Mouse (Mus musculus) liver, postnatal 0 days (tissue): ENCODE data around the gene L3mbtl1. TPM values are rescaled to one million over a fixed set of nuclear protein-coding genes. Genes with fewer than 3 reads are reported as not detected.

ENCODE experiments used
- ATAC-seq: fragments of 200-750 bp; cut with Nextera tagmentation; 2 replicates; pipeline ENCODE4 v1.8.0; 2017; ENCODE audit warnings: mild to moderate bottlenecking, moderate library complexity
- DNase-seq: peaks from one replicate; pipeline ENCODE4 v3.0.0-alpha.2; 2016
- H3K27ac ChIP-seq: fragments of 300-500 bp; sonication (generic); 2 replicates; pipeline ENCODE4 v1.5.1; 2014; ENCODE audit warnings: antibody characterized with exemption, moderate library complexity, mild to moderate bottlenecking, low read depth
- H3K27me3 ChIP-seq: fragments of 300-500 bp; sonication (generic); 2 replicates; pipeline ENCODE4 v1.6.1; 2014; ENCODE audit warnings: low read length, control low read depth, mixed read lengths; ENCODE audit not compliant: insufficient read depth
- H3K36me3 ChIP-seq: fragments of 300-500 bp; sonication (generic); replicated peaks from 2 replicates; pipeline ENCODE4 v1.6.1; 2014; ENCODE audit warnings: mild to moderate bottlenecking, control low read depth, low read length, moderate library complexity, mixed read lengths; ENCODE audit not compliant: insufficient read depth
- H3K4me1 ChIP-seq: fragments of 300-500 bp; sonication (generic); 2 replicates; pipeline ENCODE4 v1.6.1; 2014; ENCODE audit warnings: antibody characterized with exemption, mild to moderate bottlenecking, control low read depth; ENCODE audit not compliant: insufficient read depth
- H3K4me2 ChIP-seq: fragments of 300-500 bp; sonication (generic); 2 replicates; pipeline ENCODE4 v1.6.1; 2014; ENCODE audit warnings: low read depth, mild to moderate bottlenecking, low read length, moderate library complexity, mixed read lengths
- H3K4me3 ChIP-seq: fragments of 300-500 bp; sonication (generic); 2 replicates; pipeline ENCODE4 v1.5.1; 2014; ENCODE audit warnings: low read depth, low read length
- H3K9ac ChIP-seq: fragments of 300-500 bp; sonication (generic); replicated peaks from 2 replicates; pipeline ENCODE4 v1.6.1; 2014; ENCODE audit warnings: mild to moderate bottlenecking, moderate library complexity
- H3K9me3 ChIP-seq: fragments of 300-500 bp; sonication (generic); 2 replicates; pipeline ENCODE4 v1.6.1; 2016; ENCODE audit warnings: mild to moderate bottlenecking, control low read depth, low read length, mixed read lengths
- CTCF ChIP-seq: sonication (generic); IDR thresholded peaks from 2 replicates; pipeline ENCODE4 v1.5.1; 2016; ENCODE audit warnings: antibody characterized with exemption, low read depth
- EP300 ChIP-seq: IDR thresholded peaks from 2 replicates; pipeline ENCODE4 v1.6.1; 2016; ENCODE audit warnings: antibody characterized with exemption, low read depth, mild to moderate bottlenecking
- WGBS: fragments of 180-500 bp; shearing (Covaris S2); extraction: QIAGEN DNeasy Blood & Tissue Kit; methylation state at CpG from one replicate; pipeline ENCODE4 v1.1.7; 2014; ENCODE audit not compliant: insufficient replicate concordance; 5-methylcytosine and 5-hydroxymethylcytosine counted together
- polyA plus RNA-seq: library from polyadenylated mRNA; unstranded; fragments of >200 nt; fragmentation: Nextera tagmentation; extraction: Ambion mirVana; gene quantifications from 2 replicates; pipeline ENCODE4 v1.2.1, GENCODE M21; 2015

The L3mbtl1 gene
- polyA plus RNA-seq, 1 experiment from 2014 or later: 0.06 TPM

GRCm38 (mm10) chr2:162973206-162973605 is 29.9 kb downstream of the L3mbtl1 start:
- H3K9me3 ChIP-seq: no peaks in the 10 kb centered on the region
- no peaks in the 10 kb centered on the region for H3K36me3 ChIP-seq
- DNase-seq (no peak), ATAC-seq (peak; percentile 52)
- TF ChIP-seq EP300 (no peak), CTCF (no peak)
- WGBS: 53% methylated on average over 5 of the region's 5 CpGs
- no peaks in the 10 kb centered on the region for H3K27me3 ChIP-seq
- H3K4me2 ChIP-seq: no peak overlapping the region
- H3K9ac ChIP-seq: no peak overlapping the region
- H3K27ac ChIP-seq: peak overlapping the region; percentile 60
- H3K4me3 ChIP-seq: no peak overlapping the region
- H3K4me1 ChIP-seq: peaks cover 8% of the 10 kb centered on the region

GRCm38 (mm10) chr2:162973637-162974036 is 30.4 kb downstream of the L3mbtl1 start:
- H3K9me3 ChIP-seq: no peaks in the 10 kb centered on the region
- H3K9ac ChIP-seq: no peak overlapping the region
- 42% methylated on average over 11 of the region's 11 CpGs for WGBS
- ATAC-seq: no peak
- no peak overlapping the region for H3K4me3 ChIP-seq
- H3K36me3 ChIP-seq: no peaks in the 10 kb centered on the region
- H3K27ac ChIP-seq: no peak overlapping the region
- TF ChIP-seq EP300 (no peak), CTCF (no peak)
- H3K4me2 ChIP-seq: no peak overlapping the region
- DNase-seq: no peak
- H3K27me3 ChIP-seq: no peaks in the 10 kb centered on the region
- H3K4me1 ChIP-seq: peaks cover 8% of the 10 kb centered on the region

GRCm38 (mm10) chr2:162975157-162975775 is 32.0 kb downstream of the L3mbtl1 start:
- Histone ChIP-seq H3K27ac (no peak overlapping the region; the same call in 1 of the 2 replicates), H3K36me3 (no peaks in the 10 kb centered on the region), H3K27me3 (no peaks in the 10 kb centered on the region), H3K9me3 (no peaks in the 10 kb centered on the region), H3K4me3 (no peak overlapping the region), H3K4me1 (peaks cover 8% of the 10 kb centered on the region), H3K4me2 (no peak overlapping the region), H3K9ac (no peak overlapping the region)
- 78% methylated on average over 11 of the region's 11 CpGs for WGBS
- no peak for TF ChIP-seq EP300
- TF ChIP-seq CTCF: no peak
- no peak for DNase-seq
- ATAC-seq: no peak

GRCm38 (mm10) chr2:162976001-162976400 is 32.7 kb downstream of the L3mbtl1 start:
- no peak for DNase-seq
- ATAC-seq: no peak
- no peak overlapping the region for H3K9ac ChIP-seq
- no peak overlapping the region for H3K4me2 ChIP-seq
- H3K4me3 ChIP-seq: no peak overlapping the region
- TF ChIP-seq CTCF: no peak
- TF ChIP-seq EP300: no peak
- H3K4me1 ChIP-seq: peaks cover 8% of the 10 kb centered on the region
- no peaks in the 10 kb centered on the region for H3K27me3 ChIP-seq
- H3K36me3 ChIP-seq: no peaks in the 10 kb centered on the region
- no peaks in the 10 kb centered on the region for H3K9me3 ChIP-seq
- H3K27ac ChIP-seq: peak overlapping the region; percentile 16; the same call in 1 of the 2 replicates
- WGBS: 67% methylated on average over 4 of the region's 4 CpGs

GRCm38 (mm10) chr2:162984381-162984780 is 41.1 kb downstream of the L3mbtl1 start:
- Histone ChIP-seq H3K4me2 (no peak overlapping the region), H3K27me3 (no peaks in the 10 kb centered on the region), H3K27ac (peak overlapping the region; percentile 44; the same call in 1 of the 2 replicates), H3K4me1 (peaks cover 8% of the 10 kb centered on the region), H3K36me3 (no peaks in the 10 kb centered on the region), H3K4me3 (no peak overlapping the region), H3K9me3 (no peaks in the 10 kb centered on the region), H3K9ac (no peak overlapping the region)
- no peak for ATAC-seq
- no peak for DNase-seq
- TF ChIP-seq CTCF: no peak
- WGBS: 57% methylated on average over 6 of the region's 6 CpGs

GRCm38 (mm10) chr2:162985923-162986322 is 42.7 kb downstream of the L3mbtl1 start:
- WGBS: 35% methylated on average over 3 of the region's 3 CpGs
- TF ChIP-seq EP300 (peak; percentile 45; the same call in 1 of the 2 replicates), CTCF (no peak)
- Histone ChIP-seq H3K4me3 (no peak overlapping the region), H3K9ac (no peak overlapping the region), H3K4me1 (peaks cover 8% of the 10 kb centered on the region), H3K9me3 (no peaks in the 10 kb centered on the region), H3K27me3 (no peaks in the 10 kb centered on the region), H3K4me2 (no peak overlapping the region), H3K27ac (peak overlapping the region; percentile 83), H3K36me3 (no peaks in the 10 kb centered on the region)
- peak; percentile 84 for DNase-seq
- ATAC-seq: peak; percentile 91
